Mouse (Mus musculus): ENCODE data around the gene Parp1. TPM values are rescaled to one million over a fixed set of nuclear protein-coding genes. Genes with fewer than 3 reads are reported as not detected.
"Not testable (repeated sequence)": the region's sequence is repeated elsewhere in the genome, so short reads cannot be mapped to it uniquely, and the experiment has no call there.

The Parp1 gene
- total and polyA plus RNA-seq, 3 experiments = 91.1 to 165 (median 142) TPM

DNA sequence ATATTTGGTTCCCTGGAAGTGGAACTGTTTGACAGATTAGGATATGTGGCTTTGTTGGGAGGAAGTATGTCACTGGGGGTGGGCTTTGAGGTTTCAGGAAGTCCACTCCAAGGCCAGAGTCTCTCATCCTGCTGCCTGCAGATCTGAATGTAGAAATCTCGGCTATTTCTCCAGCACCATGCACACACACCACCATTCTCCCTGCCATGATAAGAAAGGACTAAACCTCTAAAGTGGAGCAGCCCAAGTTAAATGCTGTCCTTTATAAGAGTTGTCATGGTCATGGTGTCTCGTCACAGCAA, 38.8 kb downstream of the Parp1 start:
- no peak for ATAC-seq (ENCODE audit: extremely low read depth, insufficient number of reproducible peaks, low FRiP score, poor library complexity, severe bottlenecking)
- DNase-seq (ENCODE audit: low spot score) = no peak
- Histone ChIP-seq H3K36me3 (replicated peaks) (peaks cover 26% of the 10 kb centered on the region), H3K4me1 (ENCODE audit: insufficient read depth, low read depth, low read length) (no peaks in the 10 kb centered on the region), H3K4me3 (ENCODE audit: low read depth, low read length) (no peak overlapping the region), H3K27me3 (ENCODE audit: insufficient read depth, low read length) (0 out of 2 replicates have a peak, but pooled peaks cover 2% of the 10 kb centered on the region), H3K9me3 (replicated peaks) (peaks cover 6% of the 10 kb centered on the region)
- TF ChIP-seq GATA2 (IDR thresholded peaks at IDR 0.05; ENCODE audit: borderline replicate concordance, low read depth, low read length) (no peak), CTCF (IDR thresholded peaks at IDR 0.05; ENCODE audit: low read depth, low read length) (no peak), GATA1 (IDR thresholded peaks at IDR 0.05; ENCODE audit: borderline replicate concordance, low read length) (no peak), TAL1 (conservative IDR thresholded peaks at IDR 0.05; ENCODE audit: low read depth, low read length) (no peak), POLR2AphosphoS5 (IDR thresholded peaks at IDR 0.05; ENCODE audit: insufficient replicate concordance, low read depth, low read length) (no peak)

- H3K4me1 ChIP-seq (ENCODE audit: insufficient read depth, low read depth, low read length); ATAC-seq (ENCODE audit: extremely low read depth, insufficient number of reproducible peaks, low FRiP score, poor library complexity, severe bottlenecking); H3K9me3 ChIP-seq (replicated peaks); DNase-seq (ENCODE audit: low spot score); H3K4me3 ChIP-seq (ENCODE audit: low read depth, low read length); H3K27me3 ChIP-seq (ENCODE audit: insufficient read depth, low read length); H3K36me3 ChIP-seq (replicated peaks): not testable (repeated sequence)
These were observed 43.1 kb downstream of the Parp1 start for GRCm38 (mm10) chr1:180611842-180612241.

GRCm38 (mm10) chr1:180616762-180617161, 48.0 kb downstream of the Parp1 start:
- DNase-seq (ENCODE audit: low spot score) = no peak
- TF ChIP-seq TAL1 (conservative IDR thresholded peaks at IDR 0.05; ENCODE audit: low read depth, low read length) (no peak), GATA2 (IDR thresholded peaks at IDR 0.05; ENCODE audit: borderline replicate concordance, low read depth, low read length) (no peak), POLR2AphosphoS5 (IDR thresholded peaks at IDR 0.05; ENCODE audit: insufficient replicate concordance, low read depth, low read length) (no peak), CTCF (IDR thresholded peaks at IDR 0.05; ENCODE audit: low read depth, low read length) (no peak), GATA1 (IDR thresholded peaks at IDR 0.05; ENCODE audit: borderline replicate concordance, low read length) (no peak)
- Histone ChIP-seq H3K9me3 (replicated peaks) (peaks cover 2% of the 10 kb centered on the region), H3K27me3 (ENCODE audit: insufficient read depth, low read length) (peaks cover 10% of the 10 kb centered on the region; the same call in 1 of the 2 replicates), H3K4me3 (ENCODE audit: low read depth, low read length) (no peak overlapping the region), H3K36me3 (replicated peaks) (no peaks in the 10 kb centered on the region), H3K4me1 (ENCODE audit: insufficient read depth, low read depth, low read length) (no peaks in the 10 kb centered on the region)
- ATAC-seq (ENCODE audit: extremely low read depth, insufficient number of reproducible peaks, low FRiP score, poor library complexity, severe bottlenecking) = no peak

- Histone ChIP-seq H3K4me1 (ENCODE audit: insufficient read depth, low read depth, low read length) (no peaks in the 10 kb centered on the region), H3K27me3 (ENCODE audit: insufficient read depth, low read length) (peaks cover 7% of the 10 kb centered on the region; the same call in 1 of the 2 replicates), H3K4me3 (ENCODE audit: low read depth, low read length) (no peak overlapping the region), H3K9me3 (replicated peaks) (peaks cover 3% of the 10 kb centered on the region; the same call in 1 of the 2 replicates), H3K36me3 (replicated peaks) (no peaks in the 10 kb centered on the region)
- TF ChIP-seq TAL1 (conservative IDR thresholded peaks at IDR 0.05; ENCODE audit: low read depth, low read length) (no peak), POLR2AphosphoS5 (IDR thresholded peaks at IDR 0.05; ENCODE audit: insufficient replicate concordance, low read depth, low read length) (no peak), CTCF (IDR thresholded peaks at IDR 0.05; ENCODE audit: low read depth, low read length) (no peak), GATA2 (IDR thresholded peaks at IDR 0.05; ENCODE audit: borderline replicate concordance, low read depth, low read length) (no peak), GATA1 (IDR thresholded peaks at IDR 0.05; ENCODE audit: borderline replicate concordance, low read length) (no peak)
- ATAC-seq (ENCODE audit: extremely low read depth, insufficient number of reproducible peaks, low FRiP score, poor library complexity, severe bottlenecking) = no peak
- DNase-seq (ENCODE audit: low spot score) = no peak
These were observed 53.7 kb downstream of the Parp1 start for GRCm38 (mm10) chr1:180622389-180622788.

DNA sequence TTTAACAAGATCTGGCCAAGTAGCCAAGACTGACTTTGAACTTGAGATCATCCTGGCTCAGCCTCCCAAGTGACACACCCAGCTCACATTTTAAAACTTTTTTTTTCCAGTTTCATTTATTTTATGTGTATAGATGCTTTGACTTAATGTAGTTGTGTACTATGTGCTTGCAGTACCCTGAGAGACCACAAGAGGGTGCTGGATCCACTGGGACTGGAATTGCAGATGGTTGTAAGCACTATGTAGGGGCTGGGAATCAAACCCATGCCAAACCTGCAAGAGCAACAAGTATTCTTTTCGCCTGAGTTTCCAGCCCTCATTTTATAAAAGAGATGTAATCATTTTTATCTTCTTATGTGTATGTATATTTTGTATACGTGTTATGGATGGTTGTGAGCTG, 55.2 kb downstream of the Parp1 start:
- DNase-seq (ENCODE audit: low spot score) = no peak
- H3K4me3 ChIP-seq (ENCODE audit: low read depth, low read length) = no peak overlapping the region
- H3K4me1 ChIP-seq (ENCODE audit: insufficient read depth, low read depth, low read length) = no peaks in the 10 kb centered on the region
- ATAC-seq (ENCODE audit: extremely low read depth, insufficient number of reproducible peaks, low FRiP score, poor library complexity, severe bottlenecking) = no peak
- no peaks in the 10 kb centered on the region for H3K36me3 ChIP-seq (replicated peaks)
- H3K9me3 ChIP-seq (replicated peaks) = peaks cover 5% of the 10 kb centered on the region; the same call in 1 of the 2 replicates
- 0 out of 2 replicates have a peak, but pooled peaks cover 4% of the 10 kb centered on the region for H3K27me3 ChIP-seq (ENCODE audit: insufficient read depth, low read length)
- TF ChIP-seq CTCF (IDR thresholded peaks at IDR 0.05; ENCODE audit: low read depth, low read length) (peak; percentile 64), GATA2 (IDR thresholded peaks at IDR 0.05; ENCODE audit: borderline replicate concordance, low read depth, low read length) (no peak)

GRCm38 (mm10) chr1:180626141-180626540, 57.4 kb downstream of the Parp1 start:
- Histone ChIP-seq H3K27me3 (ENCODE audit: insufficient read depth, low read length) (peaks cover 4% of the 10 kb centered on the region; the same call in 1 of the 2 replicates), H3K36me3 (replicated peaks) (no peaks in the 10 kb centered on the region), H3K4me3 (ENCODE audit: low read depth, low read length) (no peak overlapping the region), H3K4me1 (ENCODE audit: insufficient read depth, low read depth, low read length) (no peaks in the 10 kb centered on the region), H3K9me3 (replicated peaks) (peaks cover 5% of the 10 kb centered on the region; the same call in 1 of the 2 replicates)
- ATAC-seq (ENCODE audit: extremely low read depth, insufficient number of reproducible peaks, low FRiP score, poor library complexity, severe bottlenecking) (no peak), DNase-seq (ENCODE audit: low spot score) (no peak)
- TF ChIP-seq GATA1 (IDR thresholded peaks at IDR 0.05; ENCODE audit: borderline replicate concordance, low read length) (no peak), POLR2AphosphoS5 (IDR thresholded peaks at IDR 0.05; ENCODE audit: insufficient replicate concordance, low read depth, low read length) (no peak), TAL1 (conservative IDR thresholded peaks at IDR 0.05; ENCODE audit: low read depth, low read length) (no peak), GATA2 (IDR thresholded peaks at IDR 0.05; ENCODE audit: borderline replicate concordance, low read depth, low read length) (no peak), CTCF (IDR thresholded peaks at IDR 0.05; ENCODE audit: low read depth, low read length) (no peak)

- not testable (repeated sequence) for DNase-seq (ENCODE audit: low spot score); H3K9me3 ChIP-seq (replicated peaks); ATAC-seq (ENCODE audit: extremely low read depth, insufficient number of reproducible peaks, low FRiP score, poor library complexity, severe bottlenecking); H3K4me3 ChIP-seq (ENCODE audit: low read depth, low read length)
- Histone ChIP-seq H3K36me3 (replicated peaks) (peaks cover 10% of the 10 kb centered on the region), H3K4me1 (ENCODE audit: insufficient read depth, low read depth, low read length) (peaks cover 27% of the 10 kb centered on the region), H3K27me3 (ENCODE audit: insufficient read depth, low read length) (peaks cover 11% of the 10 kb centered on the region; the same call in 1 of the 2 replicates)
These were observed 69.1 kb downstream of the Parp1 start for GRCm38 (mm10) chr1:180637796-180638195.
